Mouse (Mus musculus): Measurements from ENCODE around the gene Fam25c. TPM values are rescaled to one million over a fixed set of nuclear protein-coding genes. Genes with fewer than 3 reads are reported as not detected.

Fam25c gene
- polyA plus RNA-seq, 1 experiment from 2014 or later, result not detected

- no peak for ATAC-seq (replicated peaks; ENCODE audit: low FRiP score, low TSS enrichment, low read depth)
- WGBS, result 93% methylated on average over 5 of the region's 5 CpGs
- peaks cover 23% of the 10 kb centered on the region for H3K36me3 ChIP-seq (ENCODE audit: control insufficient read depth, insufficient read depth, low read length)
Observed at GRCm38 (mm10) chr14:34347084-34347483, 8.1 kb downstream of the Fam25c start.

GRCm38 (mm10) chr14:34345771-34346566 lies 9.3 kb downstream of the Fam25c start:
- no peak overlapping the region for H3K9ac ChIP-seq (ENCODE audit: low read length)
- H3K27me3 ChIP-seq (replicated peaks; ENCODE audit: control insufficient read depth, insufficient read depth, low read length), result no peaks in the 10 kb centered on the region
- H3K4me1 ChIP-seq (replicated peaks; ENCODE audit: control insufficient read depth, insufficient read depth, low read length), result no peaks in the 10 kb centered on the region
- no peak overlapping the region for H3K4me3 ChIP-seq (ENCODE audit: low read depth, low read length)
- 55% methylated on average over 12 of the region's 12 CpGs for WGBS
- ATAC-seq (replicated peaks; ENCODE audit: low FRiP score, low TSS enrichment, low read depth) (peak; percentile 38), DNase-seq (ENCODE audit: low spot score) (no peak)
- no peak overlapping the region for H3K27ac ChIP-seq (ENCODE audit: low read depth)
- no peak overlapping the region for H3K4me2 ChIP-seq (ENCODE audit: low read length)
- H3K9me3 ChIP-seq (ENCODE audit: control insufficient read depth, low read length), result no peaks in the 10 kb centered on the region
- H3K36me3 ChIP-seq (ENCODE audit: control insufficient read depth, insufficient read depth, low read length), result peaks cover 32% of the 10 kb centered on the region

More at GRCm38 (mm10) chr14:34347084-34347483, 8.1 kb downstream of the Fam25c start:
- Histone ChIP-seq H3K4me2 (ENCODE audit: low read length) (no peak overlapping the region), H3K4me1 (replicated peaks; ENCODE audit: control insufficient read depth, insufficient read depth, low read length) (no peaks in the 10 kb centered on the region), H3K27me3 (replicated peaks; ENCODE audit: control insufficient read depth, insufficient read depth, low read length) (no peaks in the 10 kb centered on the region), H3K4me3 (ENCODE audit: low read depth, low read length) (no peak overlapping the region), H3K27ac (ENCODE audit: low read depth) (no peak overlapping the region), H3K9ac (ENCODE audit: low read length) (no peak overlapping the region), H3K9me3 (ENCODE audit: control insufficient read depth, low read length) (no peaks in the 10 kb centered on the region)
- no peak for DNase-seq (ENCODE audit: low spot score)

GRCm38 (mm10) chr14:34344361-34344760 lies 10.9 kb downstream of the Fam25c start:
- no peak for ATAC-seq (replicated peaks; ENCODE audit: low FRiP score, low TSS enrichment, low read depth)

GRCm38 (mm10) chr14:34343078-34343477 lies 12.2 kb downstream of the Fam25c start:
- ATAC-seq (replicated peaks; ENCODE audit: low FRiP score, low TSS enrichment, low read depth) (no peak), DNase-seq (ENCODE audit: low spot score) (no peak)
- Histone ChIP-seq H3K4me3 (ENCODE audit: low read depth, low read length) (no peak overlapping the region), H3K36me3 (ENCODE audit: control insufficient read depth, insufficient read depth, low read length) (peaks cover 59% of the 10 kb centered on the region), H3K9ac (ENCODE audit: low read length) (no peak overlapping the region), H3K27ac (ENCODE audit: low read depth) (no peak overlapping the region), H3K4me2 (ENCODE audit: low read length) (no peak overlapping the region), H3K9me3 (ENCODE audit: control insufficient read depth, low read length) (no peaks in the 10 kb centered on the region), H3K4me1 (replicated peaks; ENCODE audit: control insufficient read depth, insufficient read depth, low read length) (no peaks in the 10 kb centered on the region), H3K27me3 (replicated peaks; ENCODE audit: control insufficient read depth, insufficient read depth, low read length) (no peaks in the 10 kb centered on the region)
- WGBS, result 91% methylated on average over 4 of the region's 4 CpGs

More at GRCm38 (mm10) chr14:34344361-34344760, 10.9 kb downstream of the Fam25c start:
- peaks cover 47% of the 10 kb centered on the region for H3K36me3 ChIP-seq (ENCODE audit: control insufficient read depth, insufficient read depth, low read length)
- H3K27me3 ChIP-seq (replicated peaks; ENCODE audit: control insufficient read depth, insufficient read depth, low read length), result no peaks in the 10 kb centered on the region
- no peak overlapping the region for H3K4me3 ChIP-seq (ENCODE audit: low read depth, low read length)
- WGBS, result 86% methylated on average over 5 of the region's 5 CpGs
- no peak overlapping the region for H3K27ac ChIP-seq (ENCODE audit: low read depth)
- no peak overlapping the region for H3K4me2 ChIP-seq (ENCODE audit: low read length)
- no peak for DNase-seq (ENCODE audit: low spot score)
- H3K9ac ChIP-seq (ENCODE audit: low read length), result no peak overlapping the region
- no peaks in the 10 kb centered on the region for H3K9me3 ChIP-seq (ENCODE audit: control insufficient read depth, low read length)
- H3K4me1 ChIP-seq (replicated peaks; ENCODE audit: control insufficient read depth, insufficient read depth, low read length), result no peaks in the 10 kb centered on the region

GRCm38 (mm10) chr14:34341993-34342392 lies 13.2 kb downstream of the Fam25c start:
- Histone ChIP-seq H3K36me3 (ENCODE audit: control insufficient read depth, insufficient read depth, low read length) (peaks cover 70% of the 10 kb centered on the region), H3K9ac (ENCODE audit: low read length) (no peak overlapping the region), H3K4me2 (ENCODE audit: low read length) (no peak overlapping the region), H3K27ac (ENCODE audit: low read depth) (no peak overlapping the region), H3K9me3 (ENCODE audit: control insufficient read depth, low read length) (no peaks in the 10 kb centered on the region), H3K4me3 (ENCODE audit: low read depth, low read length) (no peak overlapping the region), H3K4me1 (replicated peaks; ENCODE audit: control insufficient read depth, insufficient read depth, low read length) (no peaks in the 10 kb centered on the region), H3K27me3 (replicated peaks; ENCODE audit: control insufficient read depth, insufficient read depth, low read length) (no peaks in the 10 kb centered on the region)
- DNase-seq (ENCODE audit: low spot score) (no peak), ATAC-seq (replicated peaks; ENCODE audit: low FRiP score, low TSS enrichment, low read depth) (no peak)
- 87% methylated on average over 4 of the region's 4 CpGs for WGBS

GRCm38 (mm10) chr14:34339446-34339845 lies 15.8 kb downstream of the Fam25c start:
- Histone ChIP-seq H3K9ac (ENCODE audit: low read length) (no peak overlapping the region), H3K27ac (ENCODE audit: low read depth) (no peak overlapping the region), H3K36me3 (ENCODE audit: control insufficient read depth, insufficient read depth, low read length) (peaks cover 93% of the 10 kb centered on the region), H3K4me3 (ENCODE audit: low read depth, low read length) (no peak overlapping the region), H3K9me3 (ENCODE audit: control insufficient read depth, low read length) (no peaks in the 10 kb centered on the region), H3K4me2 (ENCODE audit: low read length) (no peak overlapping the region), H3K4me1 (replicated peaks; ENCODE audit: control insufficient read depth, insufficient read depth, low read length) (no peaks in the 10 kb centered on the region), H3K27me3 (replicated peaks; ENCODE audit: control insufficient read depth, insufficient read depth, low read length) (no peaks in the 10 kb centered on the region)
- ATAC-seq (replicated peaks; ENCODE audit: low FRiP score, low TSS enrichment, low read depth), result no peak
- 75% methylated on average over 1 of the region's 1 CpGs for WGBS
- no peak for DNase-seq (ENCODE audit: low spot score)

GRCm38 (mm10) chr14:34332476-34332875 lies 22.8 kb downstream of the Fam25c start:
- ATAC-seq (replicated peaks; ENCODE audit: low FRiP score, low TSS enrichment, low read depth) (no peak), DNase-seq (ENCODE audit: low spot score) (no peak)
- no peaks in the 10 kb centered on the region for H3K4me1 ChIP-seq (replicated peaks; ENCODE audit: control insufficient read depth, insufficient read depth, low read length)
- H3K27me3 ChIP-seq (replicated peaks; ENCODE audit: control insufficient read depth, insufficient read depth, low read length), result no peaks in the 10 kb centered on the region
- peaks cover 97% of the 10 kb centered on the region for H3K36me3 ChIP-seq (ENCODE audit: control insufficient read depth, insufficient read depth, low read length)
- no peak overlapping the region for H3K9ac ChIP-seq (ENCODE audit: low read length)
- H3K4me2 ChIP-seq (ENCODE audit: low read length), result no peak overlapping the region
- 87% methylated on average over 5 of the region's 5 CpGs for WGBS
- no peak overlapping the region for H3K27ac ChIP-seq (ENCODE audit: low read depth)
- H3K9me3 ChIP-seq (ENCODE audit: control insufficient read depth, low read length), result no peaks in the 10 kb centered on the region
- H3K4me3 ChIP-seq (ENCODE audit: low read depth, low read length), result no peak overlapping the region

GRCm38 (mm10) chr14:34331886-34332285 lies 23.3 kb downstream of the Fam25c start:
- no peak for ATAC-seq (replicated peaks; ENCODE audit: low FRiP score, low TSS enrichment, low read depth)
- H3K36me3 ChIP-seq (ENCODE audit: control insufficient read depth, insufficient read depth, low read length), result peaks cover 97% of the 10 kb centered on the region
- no peak overlapping the region for H3K4me2 ChIP-seq (ENCODE audit: low read length)
- H3K4me1 ChIP-seq (replicated peaks; ENCODE audit: control insufficient read depth, insufficient read depth, low read length), result no peaks in the 10 kb centered on the region
- H3K9me3 ChIP-seq (ENCODE audit: control insufficient read depth, low read length), result no peaks in the 10 kb centered on the region
- DNase-seq (ENCODE audit: low spot score), result no peak
- no peak overlapping the region for H3K9ac ChIP-seq (ENCODE audit: low read length)
- no peak overlapping the region for H3K27ac ChIP-seq (ENCODE audit: low read depth)
- 82% methylated on average over 3 of the region's 3 CpGs for WGBS
- no peaks in the 10 kb centered on the region for H3K27me3 ChIP-seq (replicated peaks; ENCODE audit: control insufficient read depth, insufficient read depth, low read length)
- H3K4me3 ChIP-seq (ENCODE audit: low read depth, low read length), result no peak overlapping the region

- H3K9me3 ChIP-seq (ENCODE audit: control insufficient read depth, low read length), result no peaks in the 10 kb centered on the region
- H3K9ac ChIP-seq (ENCODE audit: low read length), result no peak overlapping the region
- no peaks in the 10 kb centered on the region for H3K4me1 ChIP-seq (replicated peaks; ENCODE audit: control insufficient read depth, insufficient read depth, low read length)
- no peak overlapping the region for H3K27ac ChIP-seq (ENCODE audit: low read depth)
- WGBS, result 93% methylated on average over 9 of the region's 9 CpGs
- no peak overlapping the region for H3K4me3 ChIP-seq (ENCODE audit: low read depth, low read length)
- no peak for ATAC-seq (replicated peaks; ENCODE audit: low FRiP score, low TSS enrichment, low read depth)
- H3K4me2 ChIP-seq (ENCODE audit: low read length), result no peak overlapping the region
- peaks cover 97% of the 10 kb centered on the region for H3K36me3 ChIP-seq (ENCODE audit: control insufficient read depth, insufficient read depth, low read length)
- H3K27me3 ChIP-seq (replicated peaks; ENCODE audit: control insufficient read depth, insufficient read depth, low read length), result no peaks in the 10 kb centered on the region
- DNase-seq (ENCODE audit: low spot score), result no peak
Observed at GRCm38 (mm10) chr14:34330657-34331158, 24.5 kb downstream of the Fam25c start.
